Mouse (Mus musculus) CH12.LX (cell line): Measurements from ENCODE around the gene Bean1. TPM values are rescaled to one million over a fixed set of nuclear protein-coding genes. Genes with fewer than 3 reads are reported as not detected.

ENCODE experiments used
- DNase-seq: peaks from one replicate; pipeline ENCODE4 v3.0.0-alpha.2; 2013; ENCODE audit errors: extremely low read depth
- H3K27ac ChIP-seq: 2 replicates; pipeline ENCODE4 v1.5.1; 2012; ENCODE audit warnings: low read depth, mild to moderate bottlenecking, control low read depth, moderate library complexity; ENCODE audit not compliant: insufficient read depth
- H3K27me3 ChIP-seq: replicated peaks from 2 replicates; pipeline ENCODE3; 2012; ENCODE audit warnings: inconsistent platforms
- H3K36me3 ChIP-seq, 2 experiments: replicated peaks in 1 of 2; 2 replicates each; pipeline versions ENCODE3 to v1.6.1; 2012; ENCODE audit warnings: inconsistent platforms in 1 of 2, low read length in 1 of 2, mild to moderate bottlenecking in 1 of 2, mixed read lengths in 1 of 2, moderate library complexity in 1 of 2; ENCODE audit not compliant: control insufficient read depth in 1 of 2, insufficient read depth in 1 of 2
- H3K4me1 ChIP-seq, 2 experiments: 2 replicates each; pipeline ENCODE4 v1.6.1; 2012; ENCODE audit warnings: inconsistent platforms in 1 of 2, moderate library complexity in 1 of 2; ENCODE audit not compliant: insufficient read depth in 2 of 2, control insufficient read depth in 1 of 2
- H3K4me2 ChIP-seq: 2 replicates; pipeline ENCODE4 v1.6.1; 2012; ENCODE audit warnings: low read depth, mild to moderate bottlenecking, control low read depth; ENCODE audit not compliant: poor library complexity, insufficient read depth, severe bottlenecking
- H3K4me3 ChIP-seq, 3 experiments: fragments of 150-350 bp in 1 of 3; sonication (generic) in 1 of 3; replicated peaks in 1 of 3; 2 replicates each; pipeline versions ENCODE3 to v1.5.1; 2011 to 2012; ENCODE audit warnings: low read depth in 2 of 3, low read length in 2 of 3, mild to moderate bottlenecking in 2 of 3, moderate library complexity in 2 of 3, control low read depth in 1 of 3, improper control_type of control experiment in 1 of 3, inconsistent platforms in 1 of 3, mixed read lengths in 1 of 3; ENCODE audit not compliant: poor library complexity in 1 of 3
- H3K79me2 ChIP-seq: replicated peaks from 2 replicates; pipeline ENCODE4 v1.6.1; 2012; ENCODE audit warnings: mild to moderate bottlenecking, moderate library complexity; ENCODE audit not compliant: control insufficient read depth, poor library complexity, insufficient read depth, severe bottlenecking; ENCODE audit errors: extremely low read depth
- H3K9ac ChIP-seq: 2 replicates; pipeline ENCODE4 v1.6.1; 2012; ENCODE audit warnings: low read depth, mild to moderate bottlenecking, control low read depth, moderate library complexity; ENCODE audit not compliant: insufficient read depth
- H3K9me3 ChIP-seq: replicated peaks from 2 replicates; pipeline ENCODE3; 2012; ENCODE audit warnings: low read length, inconsistent platforms, mixed read lengths
- BHLHE40 ChIP-seq: IDR thresholded peaks from 2 replicates; pipeline ENCODE4 v1.6.1; 2011; ENCODE audit warnings: mild to moderate bottlenecking, low read depth, low read length, improper control_type of control experiment
- EP300 ChIP-seq: IDR thresholded peaks from 2 replicates; pipeline ENCODE4 v1.6.1; 2011; ENCODE audit warnings: low read length, improper control_type of control experiment
- ETS1 ChIP-seq: conservative IDR thresholded peaks from 2 replicates; pipeline ENCODE4 v1.6.1; 2012; ENCODE audit warnings: low read depth, mild to moderate bottlenecking, inconsistent platforms, low read length, improper control_type of control experiment, moderate library complexity
- GABPA ChIP-seq: IDR thresholded peaks from 2 replicates; pipeline ENCODE4 v1.6.1; 2012; ENCODE audit warnings: low read depth, low read length, improper control_type of control experiment, inconsistent platforms; ENCODE audit not compliant: insufficient replicate concordance
- JUND ChIP-seq: conservative IDR thresholded peaks from 2 replicates; pipeline ENCODE4 v1.6.1; 2011; ENCODE audit warnings: low read depth, low read length, improper control_type of control experiment
- MAX ChIP-seq: IDR thresholded peaks from 2 replicates; pipeline ENCODE4 v1.6.1; 2011; ENCODE audit warnings: low read length, improper control_type of control experiment
- MEF2A ChIP-seq: IDR thresholded peaks from 2 replicates; pipeline ENCODE4 v1.6.1; 2014; ENCODE audit warnings: low read depth, mild to moderate bottlenecking, inconsistent platforms, low read length, improper control_type of control experiment, borderline replicate concordance
- MXI1 ChIP-seq: IDR thresholded peaks from 2 replicates; pipeline ENCODE4 v1.6.1; 2011; ENCODE audit warnings: mild to moderate bottlenecking, low read depth, low read length, improper control_type of control experiment
- TBP ChIP-seq: conservative IDR thresholded peaks from 2 replicates; pipeline ENCODE4 v1.6.1; 2011; ENCODE audit warnings: low read depth, low read length, improper control_type of control experiment
- TCF12 ChIP-seq: IDR thresholded peaks from 2 replicates; pipeline ENCODE4 v1.6.1; 2014; ENCODE audit warnings: low read depth, mild to moderate bottlenecking, inconsistent platforms, low read length, improper control_type of control experiment
- dilution Hi-C: fragments of 300-500 bp; cut with MboI; formaldehyde crosslinking; loops from 2 replicates; pipeline ENCODE4 v1.14.3; 2020; ENCODE audit warnings: low sequenced_read_pairs; ENCODE audit not compliant: extremely low pct_unique_long_range_greater_than_20kb, extremely low pct_ligation_motif_present
- in situ Hi-C: fragments of 300-500 bp; cut with MboI; formaldehyde crosslinking; loops from 3 replicates; pipeline ENCODE4 v1.14.3; 2019; ENCODE audit warnings: low sequenced_read_pairs, low pct_ligation_motif_present, low pct_unique_long_range_greater_than_20kb, mixed read lengths
- polyA plus RNA-seq: library from polyadenylated mRNA; unstranded; fragments of >175 nt; gene quantifications from 2 replicates; pipeline ENCODE4 v1.2.1, GENCODE M21; 2012; ENCODE audit warnings: low read depth; ENCODE audit not compliant: insufficient read length
- total RNA-seq, 2 experiments: library from RNA; depleted of rRNA; stranded (reverse); fragments of 300-350 nt in 1 of 2; fragments of >200 nt in 1 of 2; gene quantifications; 2 replicates each; pipeline ENCODE4 v1.2.3; 2012 to 2014

Bean1 gene
- total and polyA plus RNA-seq, 3 experiments: not detected

DNA sequence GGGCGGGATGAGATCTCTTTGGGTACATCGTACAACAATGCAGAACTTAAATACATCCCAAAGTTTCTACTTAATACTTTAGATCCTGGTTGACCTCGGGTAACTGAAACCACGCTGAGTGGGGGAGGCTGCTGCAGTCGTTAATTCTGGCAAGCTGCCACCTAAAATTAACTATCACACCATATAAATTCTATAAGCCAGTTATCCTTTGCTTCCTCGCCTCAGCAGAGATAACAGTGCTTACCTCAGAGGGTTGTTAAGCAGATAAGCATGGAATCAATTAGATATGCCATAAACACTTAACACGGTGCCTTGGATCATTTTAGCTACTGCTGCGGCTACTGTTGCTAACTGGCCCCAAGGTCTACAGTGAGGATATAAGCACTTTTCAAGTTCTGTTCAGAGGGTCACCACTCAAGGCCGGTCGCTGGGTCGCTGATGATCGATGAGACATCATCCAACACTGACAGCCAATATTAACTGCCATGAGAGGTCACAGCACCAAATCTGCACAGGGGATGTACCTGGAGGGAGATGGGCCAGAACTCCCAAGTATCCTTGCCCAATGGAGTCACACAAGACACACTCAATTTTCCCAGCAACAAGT is 71.9 kb downstream of the Bean1 start:
- H3K4me3 ChIP-seq: no peak overlapping the region

DNA sequence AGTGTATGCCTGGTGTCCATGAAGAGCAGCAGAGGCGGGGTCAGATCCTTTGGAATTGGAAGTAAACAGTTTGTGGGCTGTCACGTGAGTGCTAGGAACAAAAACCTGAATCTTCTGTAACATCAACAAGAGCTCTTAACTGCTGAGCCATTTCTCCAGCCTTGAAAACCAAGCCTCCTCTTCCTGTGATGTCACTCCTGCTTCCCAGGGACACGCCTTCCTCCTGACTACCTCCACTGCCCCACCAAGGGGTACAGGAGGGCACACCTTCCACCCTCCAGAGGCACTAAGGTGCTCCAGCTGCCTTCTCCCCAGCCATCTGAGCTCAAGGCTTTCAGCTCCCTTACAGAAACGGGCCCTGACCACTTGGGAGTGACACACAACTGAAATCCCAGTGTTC is 76.4 kb downstream of the Bean1 start:
- H3K9ac ChIP-seq: peak overlapping the region; percentile 67
- no peaks in the 10 kb centered on the region for H3K27me3 ChIP-seq
- TF ChIP-seq MAX: no peak
- TF ChIP-seq BHLHE40: peak; percentile 50
- 0 out of 2 replicates have a peak, but pooled peaks have one; percentile 34 for TF ChIP-seq TBP
- no peak for TF ChIP-seq MEF2A
- no peak for TF ChIP-seq MXI1
- no peak for TF ChIP-seq GABPA
- no peak for TF ChIP-seq JUND
- TF ChIP-seq ETS1: no peak
- no peak for TF ChIP-seq EP300
- dilution Hi-C loops (no loop called here), in situ Hi-C loops (loop anchor here (10.0 kb wide), 1 partner anchor 88 kb away; the partner anchor contains the start of gene Cmtm3)
- H3K36me3 ChIP-seq: peaks cover 9 to 30% of the 10 kb centered on the region in 2 experiments
- peaks cover 4 to 35% of the 10 kb centered on the region in 2 experiments for H3K4me1 ChIP-seq
- peak overlapping the region; percentile 92 for H3K4me2 ChIP-seq
- no peaks in the 10 kb centered on the region for H3K9me3 ChIP-seq
- H3K4me3 ChIP-seq: peak overlapping the region; percentile 32 to 87 (median 65)
- 0 out of 2 replicates have a peak, but pooled peaks cover 2% of the 10 kb centered on the region for H3K79me2 ChIP-seq
- peak overlapping the region; percentile 97 for H3K27ac ChIP-seq
- DNase-seq: peak; percentile 66

More for the DNA sequence above, 71.9 kb downstream of the Bean1 start:
- Histone ChIP-seq H3K4me1 (peaks cover 4 to 15% of the 10 kb centered on the region in 2 experiments), H3K27ac (no peak overlapping the region), H3K27me3 (no peaks in the 10 kb centered on the region), H3K9me3 (no peaks in the 10 kb centered on the region), H3K36me3 (peaks cover 44 to 74% of the 10 kb centered on the region in 2 experiments), H3K9ac (no peak overlapping the region), H3K79me2 (no peaks in the 10 kb centered on the region), H3K4me2 (no peak overlapping the region)
- dilution Hi-C loops: no loop called here
- DNase-seq: no peak
- in situ Hi-C loops: loop anchor here (10.0 kb wide), 1 partner anchor 93 kb away; the partner anchor contains the start of gene Cmtm3
- no peak for TF ChIP-seq TCF12
